Mouse (Mus musculus): ENCODE measurements around the gene Gstp1. TPM values are rescaled to one million over a fixed set of nuclear protein-coding genes. Genes with fewer than 3 reads are reported as not detected.

Gene Gstp1
- total RNA-seq, 2 experiments from 2014 or later, result 264 to 267 TPM

DNA sequence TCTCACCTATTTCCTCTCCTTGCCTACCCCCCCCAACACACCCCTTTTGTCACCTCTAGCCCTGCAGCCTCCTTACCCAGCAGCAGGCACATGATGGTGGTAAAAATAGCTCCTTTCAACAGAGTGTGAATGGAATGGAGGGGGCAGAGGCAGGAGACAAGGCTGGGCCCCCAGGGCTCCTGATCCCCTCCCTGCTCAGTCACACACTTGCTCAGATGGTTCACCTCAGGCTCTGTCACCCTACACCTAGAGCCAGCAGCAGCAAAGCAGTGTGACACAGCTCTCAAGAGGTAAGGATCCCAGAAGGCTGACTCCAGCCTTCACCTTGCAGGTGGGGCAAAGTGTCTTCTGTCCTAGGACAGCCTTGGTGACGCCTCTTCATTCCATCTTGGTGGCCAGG lies 34.7 kb downstream of the Gstp1 start, which contains the start of gene Doc2g:
Gene Doc2g, plus strand, starts transcription at position 202 of the 400 bp plus-strand sequence.
- no peak for DNase-seq (ENCODE audit: low spot score in 2 of 2)

DNA sequence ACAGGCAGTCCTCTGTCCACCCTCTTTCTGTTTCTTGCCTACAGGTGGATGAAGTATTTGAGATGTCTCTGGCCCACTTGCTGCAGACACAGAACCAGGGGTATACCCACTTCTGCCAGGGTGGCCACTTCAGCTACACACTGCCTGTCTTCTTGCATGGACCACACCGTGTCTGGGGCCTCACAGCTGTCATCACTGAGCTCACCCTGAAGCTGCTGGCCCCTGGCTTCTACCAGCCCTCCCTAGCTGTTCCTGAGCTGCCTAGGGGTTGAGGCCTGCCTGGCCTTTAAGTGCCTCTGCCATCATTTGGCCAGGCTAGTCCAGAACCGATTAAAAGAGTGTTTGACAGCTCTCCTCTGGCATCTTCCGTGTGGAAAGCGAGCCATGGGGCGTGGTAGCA lies 36.0 kb downstream of the Gstp1 start:
- DNase-seq (ENCODE audit: low spot score in 2 of 2), result no peak

DNA sequence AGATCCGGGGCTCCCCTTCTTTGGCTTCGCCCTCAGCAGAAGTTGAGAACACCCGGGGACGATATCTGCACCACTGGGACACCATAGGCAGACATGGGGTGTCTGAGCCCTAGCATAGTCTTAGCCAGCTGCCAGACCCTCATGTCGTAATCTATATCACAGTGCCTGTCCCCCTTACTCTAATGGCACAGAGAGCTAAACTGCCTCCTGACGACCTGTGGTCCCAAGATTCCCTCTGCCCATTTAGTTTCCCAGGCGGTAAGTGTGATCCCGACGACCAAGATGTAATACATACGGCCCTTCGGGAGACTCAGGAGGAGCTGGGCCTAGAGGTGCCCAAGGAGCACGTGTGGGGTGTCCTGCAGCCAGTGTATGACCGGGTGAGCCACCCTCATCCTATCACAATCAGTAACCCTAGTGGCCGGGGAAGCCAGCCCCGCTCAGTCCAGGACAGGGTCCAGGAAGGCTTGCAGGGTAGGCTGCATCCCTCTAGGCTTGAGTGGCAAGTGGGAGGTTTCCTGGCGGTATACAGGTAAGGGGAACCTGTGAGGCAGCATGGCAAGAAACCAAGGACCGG lies 36.7 kb downstream of the Gstp1 start:
- DNase-seq (ENCODE audit: low spot score in 2 of 2), result no peak

DNA sequence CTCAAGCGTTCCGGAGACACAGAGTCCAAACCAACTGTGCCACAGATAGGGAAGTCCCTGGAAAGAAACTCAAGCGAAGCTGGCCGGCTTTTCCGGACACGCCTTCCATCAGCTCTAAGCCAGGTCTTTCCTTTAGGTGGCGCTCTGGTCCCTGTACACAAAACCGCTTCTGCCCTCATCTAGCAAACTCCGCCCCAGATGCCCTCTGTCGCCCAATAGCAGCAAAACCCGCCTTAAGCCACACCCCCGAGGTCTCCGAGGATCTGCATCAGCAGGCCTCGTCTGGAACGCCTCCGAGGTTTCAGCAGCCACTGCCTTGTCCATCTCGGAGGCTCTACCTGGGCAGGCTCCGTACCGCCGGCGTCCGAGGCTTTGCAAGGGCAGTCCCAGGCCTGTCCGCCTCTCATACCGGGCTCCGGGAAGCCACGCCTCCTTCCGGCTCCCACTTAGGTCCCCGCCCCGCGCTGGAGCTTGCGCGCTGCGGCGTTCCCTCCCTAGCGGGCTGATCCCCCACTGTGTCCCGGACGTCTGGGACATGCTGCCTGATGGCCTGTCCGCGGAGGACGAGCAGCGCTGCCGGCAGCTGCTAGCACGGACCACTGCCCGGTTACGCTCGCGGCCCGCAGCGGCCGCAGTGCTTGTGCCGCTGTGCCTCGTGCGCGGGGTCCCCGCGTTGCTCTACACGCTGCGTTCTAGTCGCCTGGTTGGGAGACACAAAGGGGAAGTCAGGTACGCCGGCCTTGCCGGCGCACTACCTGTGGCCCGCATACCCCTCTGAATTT lies 37.5 kb downstream of the Gstp1 start, which contains the start of the genes Nudt8 and Gm49405:
Gene Nudt8, plus strand, starts transcription at position 462 of the 782 bp plus-strand sequence.
Gene Gm49405, plus strand, starts transcription at position 508 of the 782 bp plus-strand sequence.
- DNase-seq (ENCODE audit: low spot score in 2 of 2), result peak; percentile 96 to 98

DNA sequence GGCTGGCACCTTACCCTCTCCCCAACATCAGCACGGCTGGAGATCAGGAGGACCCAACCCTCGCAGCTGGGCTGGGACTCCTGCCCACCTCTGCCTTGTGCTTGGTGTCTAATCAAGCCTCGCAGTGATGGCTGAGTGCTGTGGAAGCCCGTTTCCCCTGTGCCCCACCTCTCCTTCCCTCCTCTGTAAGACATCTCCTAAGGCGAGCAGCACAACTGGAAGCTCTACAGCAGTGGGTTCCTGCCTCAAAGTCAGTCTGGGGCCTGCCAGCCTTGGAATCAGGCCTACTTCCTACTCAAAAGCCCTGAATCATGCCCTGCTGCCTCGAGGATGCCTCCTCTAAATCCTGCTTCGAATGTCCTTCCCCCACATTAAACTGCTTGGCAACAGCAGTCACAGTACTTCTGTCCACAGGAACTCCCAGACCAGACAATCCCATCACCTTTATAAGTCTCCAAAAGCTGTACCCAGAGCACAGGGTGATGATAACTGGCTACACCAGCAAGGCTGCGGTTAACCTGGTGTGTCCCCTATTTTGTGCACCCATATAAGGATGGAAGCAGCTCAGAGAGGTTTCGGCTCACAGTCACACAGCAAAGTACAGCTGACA lies 38.6 kb downstream of the Gstp1 start:
- no peak for DNase-seq (ENCODE audit: low spot score in 2 of 2)

DNA sequence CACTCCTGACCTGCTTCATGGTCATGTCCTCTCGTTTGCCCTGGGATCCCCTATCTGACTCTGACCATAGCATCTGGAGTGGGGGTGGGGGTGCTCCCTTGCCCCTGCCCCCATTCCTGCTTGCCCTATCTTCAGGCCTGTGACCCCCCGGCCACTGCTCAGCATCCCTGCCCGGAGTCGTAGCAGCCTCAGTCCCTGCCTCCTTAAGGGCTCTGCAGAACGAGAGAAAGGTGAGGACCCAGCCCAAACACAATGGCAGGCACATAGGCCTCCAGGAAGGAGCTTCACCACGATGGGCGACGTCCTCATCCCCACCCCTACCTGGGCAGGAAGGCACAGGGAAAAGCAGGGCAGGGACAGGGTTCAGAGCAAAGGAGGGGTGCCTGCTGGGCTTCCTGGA lies 39.5 kb downstream of the Gstp1 start:
- no peak for DNase-seq (ENCODE audit: low spot score in 2 of 2)

DNA sequence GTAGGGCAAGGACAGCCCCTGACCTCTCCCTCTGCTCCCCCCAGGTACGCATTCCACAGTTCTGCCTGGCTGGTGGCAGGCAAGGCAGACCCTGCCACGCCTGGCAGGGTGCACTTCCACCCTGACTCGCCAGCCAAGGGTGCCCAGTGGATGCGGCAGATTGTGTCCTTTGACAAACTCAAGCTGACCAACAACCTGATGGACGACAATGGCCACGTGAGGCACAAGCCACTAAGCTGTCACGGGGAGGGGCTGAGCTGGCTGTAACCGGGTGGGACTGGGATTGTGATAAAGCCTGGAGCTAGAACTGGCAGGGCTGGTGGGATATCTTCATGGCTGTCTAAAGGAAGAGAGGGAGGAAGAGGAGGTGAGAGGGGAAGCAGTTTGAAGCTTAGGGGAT lies 40.6 kb downstream of the Gstp1 start:
- DNase-seq (ENCODE audit: low spot score in 2 of 2), result no peak

DNA sequence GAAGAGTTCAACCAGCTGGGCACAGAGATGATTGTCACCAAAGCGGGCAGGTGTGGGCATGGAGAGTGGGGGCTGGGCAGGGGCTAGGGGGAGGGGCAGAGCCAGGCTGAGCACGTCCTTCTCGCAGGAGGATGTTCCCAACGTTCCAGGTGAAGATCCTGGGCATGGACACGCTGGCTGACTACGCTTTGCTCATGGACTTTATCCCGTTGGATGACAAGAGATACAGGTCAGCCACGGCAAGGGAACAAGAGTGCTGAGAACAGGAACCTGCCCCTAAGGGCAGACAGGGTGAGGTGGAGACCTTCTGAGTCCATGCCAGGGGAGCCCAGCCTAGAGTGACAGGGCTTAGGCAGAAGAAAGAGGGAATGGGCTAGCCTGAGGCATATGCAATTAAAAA lies 41.0 kb downstream of the Gstp1 start:
- no peak for DNase-seq (ENCODE audit: low spot score in 2 of 2)

DNA sequence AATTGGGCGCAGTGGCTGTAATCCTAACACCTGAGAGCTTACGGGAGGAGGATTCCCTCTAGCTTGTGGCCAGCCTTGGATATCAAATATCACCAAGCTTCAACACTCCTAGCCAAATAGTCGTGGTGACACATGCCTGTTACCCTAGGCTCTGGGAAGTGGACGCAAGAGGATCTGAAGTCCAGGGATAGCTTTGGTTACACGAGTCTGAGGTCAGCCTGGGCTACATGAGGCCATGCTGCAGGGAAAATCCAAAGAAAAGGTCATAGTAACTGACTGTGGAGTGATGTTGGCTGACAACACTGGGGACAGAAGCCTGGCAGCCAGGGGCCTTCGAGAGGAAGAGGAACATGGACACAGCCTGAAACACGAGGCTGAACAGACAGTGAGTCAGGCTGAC lies 41.7 kb downstream of the Gstp1 start:
- no peak for DNase-seq (ENCODE audit: low spot score in 2 of 2)

DNA sequence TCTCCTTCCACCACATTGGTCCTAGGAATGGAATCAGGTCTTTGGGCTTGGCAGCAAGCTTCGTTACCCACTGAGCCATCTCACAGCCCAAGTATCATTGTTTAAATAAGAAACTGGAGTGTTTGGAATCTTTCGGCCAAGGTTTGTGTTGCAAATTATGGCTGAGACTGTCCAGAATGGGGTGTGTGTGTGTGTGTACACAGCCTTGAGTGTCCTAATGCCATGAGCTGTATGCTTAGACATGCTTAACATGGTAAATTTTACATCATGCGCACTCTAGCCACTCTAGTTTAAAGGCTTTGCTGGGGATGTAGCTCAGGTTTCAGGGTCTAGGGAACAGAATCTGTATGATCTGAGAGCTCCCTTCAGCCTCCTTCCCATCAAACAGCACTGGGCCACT lies 42.3 kb downstream of the Gstp1 start:
- no peak for DNase-seq (ENCODE audit: low spot score in 2 of 2)

DNA sequence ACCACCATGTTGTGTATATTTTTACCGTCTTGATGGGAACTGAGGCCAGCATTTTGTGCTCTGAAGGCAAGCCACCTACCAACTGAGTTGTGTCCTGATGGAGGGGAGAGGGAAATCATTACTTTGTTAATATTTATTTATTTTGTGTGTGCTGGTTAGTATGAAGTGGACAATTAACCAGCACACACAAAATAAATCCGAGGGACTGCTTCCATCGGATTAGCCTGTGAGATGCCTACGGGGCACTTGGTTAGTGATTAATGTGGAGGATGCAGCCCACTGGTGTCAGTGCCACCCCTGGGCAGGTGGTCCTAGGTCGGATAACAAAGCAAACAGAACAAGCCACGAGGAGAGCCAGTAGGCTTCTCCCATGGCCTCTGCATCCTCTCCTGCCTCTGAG lies 42.9 kb downstream of the Gstp1 start:
- no peak for DNase-seq (ENCODE audit: low spot score in 2 of 2)

DNA sequence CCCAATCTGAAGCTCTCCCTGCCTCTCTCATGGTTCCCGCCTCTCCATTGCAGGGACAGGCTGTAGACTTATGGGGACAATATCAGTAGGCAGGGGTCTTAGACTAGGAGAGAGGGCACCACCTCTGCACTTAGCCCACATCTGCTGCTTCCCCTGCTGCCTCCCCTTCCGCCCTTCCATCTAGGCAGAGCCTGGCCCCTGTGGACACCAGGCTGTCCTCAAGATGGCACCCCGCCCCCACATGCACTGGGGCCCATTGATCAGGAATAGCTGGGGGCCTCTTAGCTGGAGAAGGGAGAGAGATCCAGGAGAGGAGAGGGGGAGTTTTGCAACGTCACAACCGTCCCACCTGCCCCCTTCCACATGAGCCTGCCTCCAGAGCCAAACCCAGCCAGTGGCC lies 45.4 kb downstream of the Gstp1 start, which contains the start of gene Tbx10:
Gene Tbx10, plus strand, starts transcription at position 337 of the 400 bp plus-strand sequence.
- no peak for DNase-seq (ENCODE audit: low spot score in 2 of 2)

DNA sequence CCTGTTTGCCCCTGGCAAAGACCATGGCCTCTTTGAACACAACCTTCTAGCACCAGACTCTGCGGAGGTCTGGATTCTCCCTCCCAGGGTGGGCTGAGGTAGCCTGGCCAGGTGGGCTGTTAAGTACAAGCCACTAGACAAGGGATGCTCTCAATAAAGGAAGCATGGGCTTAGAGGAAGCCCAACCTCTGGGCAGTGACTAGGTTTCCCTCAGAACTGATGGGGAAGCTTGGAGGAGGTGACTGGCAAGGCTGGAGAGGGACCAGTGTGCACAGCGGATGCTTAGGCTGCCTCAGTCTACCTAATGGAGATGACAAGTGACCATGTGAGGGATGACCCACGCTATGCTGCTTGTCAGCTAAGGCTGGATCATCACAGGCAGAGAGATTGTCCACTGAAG lies 45.8 kb downstream of the Gstp1 start:
- no peak for DNase-seq (ENCODE audit: low spot score in 2 of 2)

DNA sequence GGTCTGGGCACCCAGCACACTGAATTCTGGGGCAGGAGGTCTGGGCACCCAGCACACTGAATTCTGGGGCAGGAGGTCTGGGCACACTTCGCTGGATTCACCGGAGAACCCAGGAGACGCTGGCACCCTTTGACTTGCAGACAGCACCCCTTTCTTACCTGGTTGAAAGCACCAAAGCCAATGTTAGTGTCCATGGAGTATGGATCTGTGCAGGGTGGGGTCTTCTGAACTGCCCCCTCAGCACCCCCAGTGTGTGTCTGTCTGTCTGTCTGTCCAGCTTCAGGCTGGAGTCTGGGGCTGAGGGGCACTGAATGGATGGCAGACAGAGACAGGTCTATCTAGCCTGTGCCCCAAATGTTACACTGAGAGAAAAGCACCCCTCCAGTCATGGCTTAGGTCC lies 46.2 kb downstream of the Gstp1 start:
- no peak for DNase-seq (ENCODE audit: low spot score in 2 of 2)

DNA sequence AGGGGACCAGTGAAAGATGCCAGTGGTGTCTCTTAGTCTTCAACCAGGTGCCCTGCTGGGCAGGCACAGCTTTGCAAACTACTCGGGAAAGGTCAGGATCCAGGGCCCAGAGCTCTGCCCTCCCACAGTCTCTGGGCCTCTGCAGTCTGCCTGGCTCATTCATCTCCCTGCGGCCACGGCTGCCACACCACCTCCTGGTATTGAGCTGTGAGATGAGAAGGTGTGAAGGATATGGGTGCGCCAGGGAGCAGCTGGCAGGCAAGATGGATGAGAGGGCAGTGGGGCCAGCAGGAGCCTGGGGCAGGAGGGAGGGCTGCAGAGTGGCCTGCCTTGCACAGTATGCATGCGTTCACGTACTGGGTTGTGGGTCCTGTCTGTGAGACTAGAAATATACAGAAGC lies 47.0 kb downstream of the Gstp1 start:
- no peak for DNase-seq (ENCODE audit: low spot score in 2 of 2)

DNA sequence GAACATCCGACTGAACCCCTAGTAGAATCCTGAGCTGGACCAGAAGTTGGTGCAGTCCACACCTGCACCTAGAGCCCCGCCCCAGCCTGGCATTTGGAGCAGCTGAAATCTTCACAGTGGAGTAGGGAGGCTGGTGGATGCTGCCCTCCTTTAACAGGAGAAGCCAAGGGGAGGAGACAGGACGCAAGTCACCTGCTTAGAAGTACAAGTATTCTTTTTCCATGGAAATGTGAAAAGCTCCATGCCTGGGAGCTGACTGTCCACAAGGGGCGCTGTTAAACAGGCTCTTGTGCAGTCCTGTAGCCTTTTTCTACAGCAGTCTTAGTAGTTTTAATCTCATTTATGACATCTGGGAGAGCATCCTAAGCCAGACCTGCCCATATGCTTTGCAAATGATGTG lies 49.0 kb downstream of the Gstp1 start:
- no peak for DNase-seq (ENCODE audit: low spot score in 2 of 2)

DNA sequence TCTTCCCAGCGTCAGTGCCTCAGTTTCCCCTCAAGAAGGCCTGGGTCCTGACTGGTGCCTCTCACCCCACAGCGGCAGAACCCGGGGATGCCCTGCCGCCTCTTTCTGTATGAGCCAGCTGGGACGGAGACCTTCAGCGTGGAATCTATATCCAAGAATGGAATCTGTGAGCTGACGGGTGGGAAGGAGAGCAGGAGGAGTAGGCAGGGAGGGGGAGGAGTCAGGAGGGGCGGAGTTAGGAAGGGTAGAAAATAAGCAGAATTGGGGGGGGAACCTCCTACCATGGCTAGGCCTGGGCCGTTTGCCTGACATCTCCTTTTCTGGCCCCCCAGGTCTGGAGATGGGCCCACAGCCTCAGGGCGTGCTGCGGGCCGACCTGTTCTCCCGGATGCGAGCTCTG lies 49.7 kb downstream of the Gstp1 start:
- DNase-seq (ENCODE audit: low spot score in 2 of 2), result no peak

DNA sequence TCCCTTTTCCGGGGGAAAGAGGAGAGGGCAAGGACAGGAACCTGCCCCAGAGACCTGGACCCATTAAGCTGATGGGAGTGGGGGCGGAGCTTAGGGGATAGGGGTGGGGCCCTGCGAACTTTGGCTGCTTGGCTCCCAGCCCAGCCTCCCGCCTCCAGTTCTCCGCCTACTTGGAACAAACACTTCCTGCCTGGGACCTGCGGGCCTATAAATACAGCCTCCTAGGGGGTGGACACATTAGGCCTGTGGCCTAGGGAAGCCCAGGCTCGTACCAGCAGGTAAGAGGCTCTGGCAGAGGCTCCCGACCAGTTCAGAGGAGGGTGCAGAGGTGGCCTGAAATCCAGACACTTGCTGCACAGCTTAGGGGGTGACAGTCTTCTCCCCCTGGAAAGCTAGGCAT lies 51.5 kb downstream of the Gstp1 start, which contains the start of gene Acy3:
Gene Acy3, plus strand, starts transcription at position 237 of the 400 bp plus-strand sequence.
- no peak for DNase-seq (ENCODE audit: low spot score in 2 of 2)

Measured in layer of hippocampus, postnatal 14 days (tissue).